Mouse (Mus musculus) midbrain, embryonic 15.5 days (tissue): ENCODE data around the gene Slc22a3. TPM values are rescaled to one million over a fixed set of nuclear protein-coding genes. Genes with fewer than 3 reads are reported as not detected.

Experiments
- polyA plus RNA-seq: library from polyadenylated mRNA; unstranded; fragments of >200 nt; fragmentation: Nextera tagmentation; extraction: Ambion mirVana; gene quantifications from 2 replicates; pipeline ENCODE4 v1.2.1, GENCODE M21; 2015

The Slc22a3 gene
- polyA plus RNA-seq, 1 experiment from 2014 or later = 1.2 TPM

Other genes with a start within 250 kb of the Slc22a3 start
- gene Map3k4, start 188.9 kb downstream of the Slc22a3 start, polyA plus RNA-seq = 38.8 and 50.8 TPM in 2 replicates
- 0.09 and 0.55 TPM in 2 replicates for gene Plg, start 129.1 kb downstream of the Slc22a3 start, polyA plus RNA-seq
- gene Slc22a2, start 76.4 kb upstream of the Slc22a3 start, polyA plus RNA-seq = 2.6 and 3.6 TPM in 2 replicates
- gene Slc22a1, start 168.1 kb upstream of the Slc22a3 start, polyA plus RNA-seq = not detected in 2 replicates